Mouse (Mus musculus): Measurements from ENCODE around the gene Pnpo. TPM values are rescaled to one million over a fixed set of nuclear protein-coding genes. Genes with fewer than 3 reads are reported as not detected.

Pnpo gene
- total RNA-seq, 2 experiments from 2014 or later: 11.3 to 12.9 TPM

DNA sequence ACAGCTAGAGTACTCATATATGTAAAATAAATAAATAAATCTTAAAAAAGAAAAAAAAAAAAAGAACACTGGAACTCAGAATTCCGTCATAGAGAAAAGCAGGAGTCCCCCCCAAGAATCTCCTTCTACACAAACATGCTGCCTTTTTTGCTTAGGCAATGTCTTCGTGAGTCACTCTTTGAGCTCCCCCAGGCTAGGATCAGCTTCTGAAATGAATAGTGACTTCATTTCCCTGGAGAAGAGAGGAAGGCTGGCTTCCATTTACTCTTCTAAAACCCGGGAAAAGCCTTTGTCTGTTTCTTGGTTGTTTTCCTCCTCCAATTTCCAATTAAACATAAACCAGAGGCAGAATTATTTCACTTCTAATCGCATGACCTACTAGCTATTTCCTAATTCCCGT is 29.1 kb upstream of the Pnpo start:
- DNase-seq (ENCODE audit: low spot score): no peak
- intact Hi-C loops (cut with DNase I): no loop called here

DNA sequence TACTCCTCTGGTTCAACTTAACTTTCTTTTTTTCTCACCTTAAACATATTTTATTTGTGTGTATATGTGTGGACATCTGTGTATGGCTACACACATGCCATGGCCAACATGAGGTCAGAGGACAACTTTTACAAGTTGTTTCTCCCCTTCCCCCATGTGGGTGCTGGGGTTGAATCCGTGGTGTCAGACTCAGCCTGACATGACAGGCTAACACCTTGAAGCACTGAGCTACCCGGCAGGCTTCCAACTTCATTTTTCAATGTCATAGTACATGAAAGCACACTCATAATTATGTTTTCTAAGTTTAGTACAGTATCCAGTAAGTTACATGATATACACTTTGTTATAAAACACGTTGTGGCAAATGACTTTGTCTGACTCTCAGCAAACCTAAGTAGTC is 26.6 kb upstream of the Pnpo start:
- intact Hi-C loops (cut with DNase I): no loop called here
- no peak for DNase-seq (ENCODE audit: low spot score)

DNA sequence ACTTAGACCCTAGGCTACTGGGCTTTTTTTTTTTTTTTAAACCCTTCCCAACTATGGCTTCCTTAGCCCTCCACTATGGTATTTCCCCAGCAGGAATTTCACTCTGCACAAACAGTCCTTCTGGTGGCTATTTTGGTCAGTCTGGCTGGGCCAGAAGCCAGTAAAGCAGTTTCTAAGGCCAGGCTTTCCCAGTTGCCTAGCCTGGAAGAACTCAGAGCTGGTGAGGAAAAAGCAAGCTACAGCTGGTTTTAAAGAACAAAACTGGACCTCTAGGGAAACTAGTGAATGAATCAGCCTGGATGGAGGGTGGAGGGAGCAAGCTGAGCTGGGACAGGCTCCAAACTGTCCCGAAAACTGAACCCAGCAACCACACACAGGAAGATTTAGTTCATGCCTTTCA is 26.0 kb upstream of the Pnpo start:
- peak; percentile 73 for DNase-seq (ENCODE audit: low spot score)
- intact Hi-C loops (cut with DNase I): no loop called here

DNA sequence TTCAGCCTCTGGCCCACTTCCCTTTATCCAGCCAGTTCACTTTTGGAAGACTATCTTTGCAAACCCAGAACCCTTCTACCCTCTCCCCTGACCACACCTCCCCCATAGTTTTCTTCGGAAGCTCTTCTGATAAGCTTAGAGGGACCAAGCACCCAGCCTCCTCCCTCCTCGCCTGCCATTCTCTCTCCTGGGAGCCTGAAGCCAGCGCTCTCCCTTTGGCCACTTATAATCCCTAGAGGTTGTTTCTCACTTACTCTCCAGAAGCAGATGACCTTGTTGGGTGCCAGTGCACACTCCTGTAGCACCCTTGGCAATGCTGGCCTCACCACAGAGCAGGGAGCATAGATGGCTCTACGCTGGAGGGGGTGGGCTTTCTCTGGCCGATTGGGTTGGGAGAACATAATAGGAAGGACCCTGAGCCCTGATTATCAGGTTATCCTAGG is 25.5 kb upstream of the Pnpo start:
- intact Hi-C loops (cut with DNase I): no loop called here
- no peak for DNase-seq (ENCODE audit: low spot score)

DNA sequence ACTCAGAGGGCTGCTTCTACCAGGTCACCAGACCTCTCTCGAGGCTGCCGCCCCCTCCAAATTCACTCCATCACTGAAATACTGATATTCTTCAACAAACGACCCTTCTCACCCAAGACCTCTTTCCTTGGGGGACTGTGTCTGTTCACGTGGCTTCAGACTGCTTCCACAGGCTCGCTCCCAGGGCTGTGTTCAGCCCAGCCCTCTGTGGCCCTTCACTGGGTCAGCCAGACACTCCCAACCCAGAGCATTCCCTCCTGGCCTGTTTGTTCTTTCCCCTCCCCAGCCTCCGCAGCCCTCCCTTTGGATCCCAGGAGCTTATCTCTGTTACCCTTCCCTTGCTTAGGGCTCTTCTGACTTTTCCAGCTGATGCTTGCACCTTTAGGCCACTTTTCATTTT is 24.7 kb upstream of the Pnpo start:
- peak; percentile 34 for DNase-seq (ENCODE audit: low spot score)
- intact Hi-C loops (cut with DNase I): no loop called here

DNA sequence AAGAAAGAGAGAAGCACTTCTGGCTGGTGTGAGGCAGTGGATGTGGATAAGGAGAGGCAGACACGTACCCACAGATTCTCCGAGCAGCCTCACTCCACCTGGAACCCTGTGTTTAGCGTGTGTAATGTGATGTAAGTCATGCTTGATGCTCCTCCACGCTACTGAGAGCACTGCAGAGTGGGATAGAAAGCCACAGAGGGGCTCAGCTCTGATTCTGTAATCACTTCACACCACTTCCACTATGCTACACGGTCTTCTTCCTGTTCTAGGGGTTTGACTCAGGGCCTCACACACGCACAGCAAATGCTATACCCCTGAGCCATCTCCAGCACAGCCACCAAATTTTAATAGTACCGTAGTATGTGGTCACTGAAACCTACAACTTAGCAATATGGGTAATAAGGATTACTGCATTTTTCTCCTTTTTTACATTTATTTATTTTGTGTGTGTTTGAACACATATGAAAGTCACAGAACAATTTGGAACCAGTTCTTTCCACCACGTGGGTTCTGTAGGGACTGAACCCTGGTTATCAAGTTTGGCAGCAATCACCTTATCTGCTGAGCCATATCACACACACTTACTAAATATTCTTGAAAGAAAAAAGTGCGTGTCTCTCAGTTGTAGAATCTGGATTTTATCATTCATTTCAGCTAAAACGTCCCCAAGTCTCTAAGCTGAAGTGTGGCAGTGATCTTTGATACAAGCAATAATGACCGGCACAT is 23.9 kb upstream of the Pnpo start:
- DNase-seq (ENCODE audit: low spot score): no peak
- intact Hi-C loops (cut with DNase I): no loop called here

DNA sequence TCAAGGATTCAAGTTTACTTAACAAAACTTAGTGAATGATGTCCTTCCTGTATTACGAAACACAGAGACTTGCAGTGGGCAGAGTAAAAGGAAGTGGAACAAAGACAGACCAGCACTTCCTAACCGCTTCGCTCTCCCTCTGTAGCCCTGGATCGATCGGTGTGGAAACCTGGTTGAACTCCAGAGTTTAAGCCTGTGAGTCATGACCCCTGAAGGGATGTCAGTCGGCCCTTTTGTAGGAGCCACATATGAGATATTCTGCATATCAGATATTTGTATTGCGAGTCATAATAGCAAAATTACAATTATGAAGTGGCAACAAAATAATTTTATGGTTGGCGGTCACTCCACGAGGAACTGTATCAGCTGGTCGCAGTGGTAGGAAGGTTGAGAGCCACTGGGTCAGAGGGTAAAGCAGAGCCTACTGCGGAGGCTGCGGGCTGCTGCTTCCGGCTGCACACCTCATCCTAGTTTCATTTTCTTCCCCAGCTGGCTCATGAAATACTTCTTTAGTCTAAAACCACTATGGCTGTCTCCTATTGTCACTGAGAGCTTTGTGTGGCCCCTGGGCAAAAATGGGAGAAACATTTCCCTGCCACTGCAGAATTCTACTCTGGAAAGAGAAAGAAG is 23.2 kb upstream of the Pnpo start:
- no peak for DNase-seq (ENCODE audit: low spot score)
- intact Hi-C loops (cut with DNase I): no loop called here

DNA sequence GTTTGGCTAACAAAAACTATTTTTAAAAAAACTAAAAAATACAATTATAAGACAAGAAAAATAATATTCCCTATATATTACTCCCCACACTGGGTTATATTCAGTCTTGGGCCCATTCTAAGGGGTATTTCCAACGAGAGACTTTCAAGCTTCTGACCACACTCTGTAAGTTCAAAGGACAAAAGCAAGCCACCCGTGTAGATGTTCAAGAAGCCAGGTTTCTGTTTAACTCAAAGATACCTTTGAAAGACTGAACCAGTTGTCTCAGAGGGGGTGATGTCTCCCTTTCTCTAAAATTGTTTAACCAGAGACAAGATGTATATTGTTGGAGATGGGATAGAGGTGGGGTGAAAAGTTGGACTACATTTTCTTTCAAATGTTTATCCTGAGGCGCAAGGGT is 22.4 kb upstream of the Pnpo start:
- intact Hi-C loops (cut with DNase I): no loop called here
- no peak for DNase-seq (ENCODE audit: low spot score)

DNA sequence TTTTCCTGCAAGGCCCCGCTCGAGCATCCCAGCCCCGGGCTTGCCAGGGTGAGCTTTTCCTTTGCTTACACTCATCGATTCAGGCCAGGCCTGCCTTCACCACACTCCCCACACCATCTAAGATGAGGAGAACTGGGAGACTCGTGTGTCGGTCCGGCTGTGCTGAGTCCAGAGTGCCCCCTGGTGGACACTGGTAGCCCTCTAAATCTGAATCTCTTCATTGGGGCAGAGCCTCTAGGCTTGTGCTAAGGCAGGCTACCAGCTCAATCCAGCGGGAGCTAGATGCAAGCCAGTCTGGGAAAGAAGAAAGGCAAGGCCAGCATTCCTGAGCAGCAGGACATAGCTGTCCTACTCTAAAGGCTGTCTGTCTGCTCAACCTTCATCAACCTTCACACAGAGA is 19.8 kb upstream of the Pnpo start:
- DNase-seq (ENCODE audit: low spot score): peak; percentile 66
- intact Hi-C loops (cut with DNase I): loop anchor here (2.0 to 5.0 kb wide), 2 partner anchors 47 to 96 kb away; partner anchors contain the start of gene Cdk5rap3

DNA sequence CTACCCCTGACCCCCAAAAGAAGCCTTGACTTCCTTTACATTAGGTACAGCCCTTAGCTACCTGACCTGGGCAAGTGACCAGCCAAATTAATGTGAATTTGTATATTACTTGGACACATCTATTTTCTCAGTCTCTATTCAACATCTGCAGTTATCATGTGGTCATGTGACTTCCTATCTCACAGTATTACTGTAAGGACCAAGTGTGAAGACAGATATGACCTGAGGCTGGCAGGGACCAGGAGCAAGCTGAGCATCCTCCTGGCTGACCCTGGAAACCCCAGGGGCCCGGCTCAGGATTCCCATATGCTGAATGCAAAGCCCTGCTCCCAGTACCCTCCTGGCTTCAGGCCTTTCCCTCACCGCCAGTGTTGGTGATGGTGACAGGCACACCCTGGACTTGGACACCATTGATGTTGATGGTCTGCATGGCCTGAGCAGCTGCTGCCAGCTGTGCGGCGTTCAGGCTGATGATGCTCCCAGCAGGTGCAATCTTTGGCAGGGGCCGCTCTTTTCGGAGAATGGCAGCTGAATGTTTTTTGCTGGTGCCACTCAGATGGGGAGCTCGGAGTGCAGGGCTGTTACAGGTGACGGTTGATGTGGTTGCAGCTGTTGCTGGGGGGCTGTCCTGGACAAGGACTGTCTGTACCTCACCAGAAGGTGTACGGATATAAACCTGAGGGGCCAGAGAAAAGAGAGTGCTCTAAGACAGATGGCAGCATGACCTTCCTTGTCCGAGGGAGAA is 13.4 kb upstream of the Pnpo start:
- intact Hi-C loops (cut with DNase I): no loop called here
- DNase-seq (ENCODE audit: low spot score): no peak

DNA sequence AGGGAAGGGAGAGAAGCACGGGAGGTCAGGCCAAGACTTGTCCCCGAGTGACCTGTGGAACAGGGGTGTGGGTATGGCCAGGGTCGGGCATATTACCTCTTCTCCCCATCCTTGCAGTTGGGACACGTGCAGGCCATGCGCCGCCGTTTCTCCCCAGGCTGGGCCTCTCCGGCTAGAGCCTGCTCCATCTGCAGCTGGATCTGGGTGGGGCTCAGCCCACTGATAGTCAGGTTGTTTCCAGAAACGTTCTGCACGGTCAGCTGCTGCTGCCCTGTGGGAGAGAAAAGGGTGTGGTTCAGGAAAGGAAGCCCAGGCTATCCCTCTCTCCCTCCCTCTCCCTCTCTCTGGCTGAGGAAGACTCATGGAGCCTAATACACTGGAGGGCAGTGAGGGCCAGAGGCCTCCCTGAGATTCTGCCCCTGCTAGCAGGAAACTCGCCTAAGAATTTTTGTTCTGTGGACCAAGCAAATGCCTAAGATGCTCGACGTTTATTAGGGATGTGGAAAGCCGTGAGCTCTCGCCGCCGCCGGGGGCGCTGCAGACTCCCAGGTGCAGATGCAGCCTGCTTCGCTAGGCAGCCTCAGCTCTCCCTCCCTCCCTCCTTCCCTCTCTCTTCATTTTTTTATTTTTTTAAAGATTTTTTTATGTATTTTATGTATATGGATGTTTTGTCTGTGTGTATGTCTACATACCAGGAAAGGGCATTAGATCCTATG is 12.4 kb upstream of the Pnpo start:
- no peak for DNase-seq (ENCODE audit: low spot score)
- intact Hi-C loops (cut with DNase I): no loop called here

DNA sequence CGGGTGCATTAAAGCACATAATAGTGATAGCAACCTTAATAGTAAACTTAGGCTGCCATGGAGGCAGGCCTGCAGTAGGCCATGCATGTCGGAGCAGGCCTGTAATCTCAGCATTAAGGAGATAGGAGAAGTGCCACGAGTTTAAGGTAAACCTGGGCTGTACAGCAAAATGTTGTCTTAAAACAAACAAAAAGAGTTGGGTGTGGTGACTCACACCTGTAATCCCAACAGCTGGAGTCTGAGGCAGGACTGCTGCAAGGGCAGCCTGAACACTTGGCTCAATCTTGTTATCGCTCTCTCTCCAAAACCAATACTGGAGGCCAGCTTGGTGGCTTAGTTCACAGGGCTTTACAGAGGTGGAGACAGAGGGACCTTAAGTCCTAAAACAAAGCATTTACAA is 11.3 kb upstream of the Pnpo start:
- DNase-seq (ENCODE audit: low spot score): no peak
- intact Hi-C loops (cut with DNase I): no loop called here

DNA sequence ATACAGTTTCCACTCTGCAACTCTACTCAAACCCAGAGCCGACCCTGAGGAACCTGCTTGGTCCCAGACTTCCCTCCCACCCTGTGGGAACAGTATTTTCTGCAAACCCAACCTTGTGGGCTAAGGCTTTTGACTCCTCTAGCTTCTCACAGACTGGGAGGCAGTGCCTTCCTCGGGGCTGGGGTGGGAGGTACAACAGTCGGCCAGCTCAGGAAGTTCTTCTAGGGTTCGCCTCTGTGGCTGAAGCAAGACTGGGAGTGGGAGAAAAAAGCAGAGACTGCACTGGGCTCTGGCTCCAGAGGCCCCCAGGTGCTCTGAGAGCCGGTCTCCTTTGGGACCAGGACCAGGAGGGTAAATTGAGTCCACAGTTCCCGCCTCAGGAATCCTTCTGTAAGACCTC is 9.1 kb upstream of the Pnpo start:
- no peak for DNase-seq (ENCODE audit: low spot score)
- intact Hi-C loops (cut with DNase I): no loop called here

DNA sequence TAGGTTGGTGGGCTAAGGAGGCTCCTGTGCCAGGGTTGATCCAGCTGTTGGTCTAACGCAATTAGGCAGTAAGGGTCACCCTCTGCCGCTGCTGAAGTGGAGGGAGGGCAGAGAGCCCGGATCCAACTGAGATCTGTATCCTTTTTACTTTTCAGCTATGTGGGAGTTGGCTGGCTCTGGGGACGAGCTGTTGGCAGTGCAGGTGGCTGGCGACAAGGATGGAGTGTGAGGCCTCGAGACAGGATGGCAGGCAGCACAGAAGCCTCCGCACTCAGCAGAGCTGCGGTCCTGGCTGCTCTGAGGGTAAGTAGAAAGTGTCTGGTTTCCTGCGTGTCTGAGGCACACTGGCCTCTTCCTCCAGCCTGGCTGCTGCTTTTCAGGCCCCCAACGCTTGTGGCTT is 8.6 kb upstream of the Pnpo start:
- no peak for DNase-seq (ENCODE audit: low spot score)
- intact Hi-C loops (cut with DNase I): no loop called here

DNA sequence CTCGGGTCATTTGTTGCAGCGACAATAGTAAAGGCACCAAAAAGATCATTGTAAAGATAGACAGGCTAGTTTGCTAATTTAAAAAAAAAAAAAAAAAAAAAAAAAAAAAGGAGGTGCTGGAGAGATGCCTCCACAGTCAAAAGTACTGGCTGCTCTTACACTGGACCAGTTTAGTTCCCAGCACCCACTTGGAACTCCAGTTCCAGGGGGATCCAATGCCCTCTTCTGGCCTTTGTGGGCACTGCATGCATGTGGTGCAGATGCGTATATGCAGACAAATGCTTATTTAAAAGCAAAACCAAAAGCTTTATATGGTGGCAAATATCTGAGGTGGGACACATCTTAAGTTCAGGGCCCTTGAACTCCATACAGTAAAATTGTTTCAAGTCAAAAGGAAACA is 7.0 kb upstream of the Pnpo start:
- DNase-seq (ENCODE audit: low spot score): no peak
- intact Hi-C loops (cut with DNase I): no loop called here

DNA sequence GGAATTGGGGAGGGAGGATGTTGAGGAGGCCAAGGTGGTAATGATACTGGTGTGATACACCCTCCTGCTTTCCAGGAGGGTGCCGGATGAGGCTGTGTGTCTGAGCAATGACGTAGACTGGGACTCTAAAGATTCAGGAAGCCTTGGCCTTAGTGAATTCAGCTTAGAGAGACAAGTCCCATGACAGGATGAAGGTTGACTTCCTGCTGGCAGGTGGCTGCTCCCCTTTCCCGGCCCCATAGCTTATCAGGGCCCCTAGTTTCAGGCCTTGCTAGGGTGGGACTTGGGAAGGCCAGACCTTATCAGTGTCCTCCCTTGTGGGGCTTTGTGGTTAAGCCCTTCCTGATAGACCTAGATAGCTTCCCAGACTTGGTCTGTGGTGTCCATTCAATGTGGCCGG is 4.1 kb upstream of the Pnpo start:
- no peak for DNase-seq (ENCODE audit: low spot score)
- intact Hi-C loops (cut with DNase I): no loop called here

DNA sequence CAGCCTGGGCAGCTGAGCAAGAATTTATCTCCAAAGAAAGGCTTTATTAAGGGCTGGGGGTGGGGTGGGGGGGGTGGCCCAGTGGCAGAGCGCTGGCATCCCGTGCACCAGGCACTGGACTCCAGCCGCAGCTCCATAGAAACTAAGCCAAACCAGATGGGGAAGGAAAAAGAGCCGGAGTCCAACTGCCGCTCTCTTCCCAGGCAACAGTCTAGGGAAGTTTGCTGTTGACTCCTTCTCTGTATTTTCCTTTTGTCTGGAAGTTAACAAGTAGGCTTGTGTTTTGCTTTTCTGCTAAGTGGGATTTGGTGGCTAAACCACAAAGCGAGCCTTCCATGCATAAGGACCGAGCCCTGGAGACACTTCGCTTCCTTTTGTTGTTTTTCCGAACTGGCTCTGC is 2.7 kb upstream of the Pnpo start:
- no peak for DNase-seq (ENCODE audit: low spot score)
- intact Hi-C loops (cut with DNase I): no loop called here

DNA sequence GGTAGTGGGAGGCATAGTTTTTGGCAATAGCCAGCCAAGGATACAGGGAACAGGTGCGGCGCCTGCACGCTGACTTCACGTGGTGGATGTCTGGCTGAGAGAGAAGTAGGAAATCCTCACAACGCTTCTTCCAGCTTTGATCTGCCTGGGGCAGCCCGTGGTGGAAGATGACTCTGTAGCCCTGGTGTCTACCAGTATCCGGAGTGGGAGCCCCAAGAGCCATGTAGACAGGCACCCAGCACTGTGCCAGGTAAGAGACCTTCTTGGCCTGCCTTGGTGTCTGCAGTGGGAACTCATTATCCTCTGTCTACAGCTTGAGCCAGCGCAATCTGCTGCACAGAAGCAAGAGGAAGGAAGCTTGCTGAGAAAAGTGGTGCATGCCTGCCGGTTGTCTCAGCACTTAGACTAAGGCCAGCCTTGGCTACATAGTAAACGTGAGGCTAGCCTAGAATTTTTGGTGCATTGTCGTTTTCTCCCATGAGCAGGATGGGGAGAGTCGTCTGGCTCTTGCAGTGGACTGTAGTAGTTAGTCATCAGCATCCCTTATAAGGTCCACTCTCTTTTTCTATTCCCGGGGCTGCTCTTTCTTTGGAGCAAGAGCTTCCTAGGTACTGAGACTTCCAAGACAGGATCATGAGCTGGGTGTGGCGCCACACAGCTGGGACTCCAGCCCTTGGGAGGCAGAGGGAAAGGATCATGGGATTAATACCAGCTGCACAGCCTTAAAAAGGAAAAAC is 1.2 kb upstream of the Pnpo start:
- intact Hi-C loops (cut with DNase I): no loop called here
- no peak for DNase-seq (ENCODE audit: low spot score)

DNA sequence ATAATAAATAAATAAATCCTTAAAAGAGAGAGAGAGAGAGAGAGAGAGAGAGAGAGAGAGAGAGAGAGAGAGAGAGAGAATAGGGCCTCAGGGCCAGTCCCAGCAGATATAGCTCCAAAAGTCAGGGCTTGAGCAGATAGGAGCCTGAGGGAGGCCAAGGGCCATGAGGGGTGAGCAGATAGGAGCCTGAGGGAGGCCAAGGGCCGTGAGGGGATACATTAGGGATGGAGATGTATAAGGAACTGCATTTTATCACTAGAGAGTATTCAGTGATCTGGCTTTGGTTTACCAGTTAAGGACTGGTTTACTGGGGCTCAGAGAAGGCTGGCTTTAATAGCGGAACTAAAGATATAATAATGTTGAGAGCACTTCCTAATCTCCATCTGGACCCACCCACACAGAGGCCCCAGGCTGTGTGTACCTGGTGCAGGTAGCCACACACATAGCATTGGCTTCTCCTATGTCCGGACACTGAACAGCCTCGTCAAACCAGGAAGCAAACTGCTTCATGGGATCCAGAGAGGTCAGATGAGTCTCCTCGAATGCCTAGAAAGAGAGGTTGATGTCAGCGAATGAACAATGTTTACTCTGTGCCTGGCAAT is 1.7 kb downstream of the Pnpo start:
- intact Hi-C loops (cut with DNase I): no loop called here
- no peak for DNase-seq (ENCODE audit: low spot score)

Data from heart, postnatal 25 days (tissue).